Mouse (Mus musculus): ENCODE data around the gene Izumo4.

The Izumo4 gene

GRCm38 (mm10) chr10:80669737-80670485, 32.1 kb upstream of the Izumo4 start:
- DNase-seq (ENCODE audit: low spot score): no peak

GRCm38 (mm10) chr10:80670531-80670930, 31.5 kb upstream of the Izumo4 start:
- no peak for DNase-seq (ENCODE audit: low spot score)

- no peak for DNase-seq (ENCODE audit: low spot score)
Observed at GRCm38 (mm10) chr10:80671251-80671650, 30.7 kb upstream of the Izumo4 start.

GRCm38 (mm10) chr10:80671936-80672690, 29.9 kb upstream of the Izumo4 start:
- DNase-seq (ENCODE audit: low spot score): no peak

GRCm38 (mm10) chr10:80673690-80674089, 28.3 kb upstream of the Izumo4 start:
- DNase-seq (ENCODE audit: low spot score): no peak

GRCm38 (mm10) chr10:80674161-80674711, 27.7 kb upstream of the Izumo4 start:
- DNase-seq (ENCODE audit: low spot score): no peak

- no peak for DNase-seq (ENCODE audit: low spot score)
Observed at GRCm38 (mm10) chr10:80674851-80675404, 27.1 kb upstream of the Izumo4 start.

GRCm38 (mm10) chr10:80675405-80676197, 26.4 kb upstream of the Izumo4 start:
- DNase-seq (ENCODE audit: low spot score): no peak

GRCm38 (mm10) chr10:80676198-80676928, 25.6 kb upstream of the Izumo4 start:
- peak; percentile 99 for DNase-seq (ENCODE audit: low spot score)

GRCm38 (mm10) chr10:80677128-80677875, 24.7 kb upstream of the Izumo4 start:
- DNase-seq (ENCODE audit: low spot score): no peak

GRCm38 (mm10) chr10:80677942-80678436, 24.0 kb upstream of the Izumo4 start, which contains the start of gene Mknk2:
Mknk2 (minus strand) TSS chr10:80678112.
- DNase-seq (ENCODE audit: low spot score): peak; percentile 91

- no peak for DNase-seq (ENCODE audit: low spot score)
Observed at GRCm38 (mm10) chr10:80678601-80679377, 23.2 kb upstream of the Izumo4 start.

GRCm38 (mm10) chr10:80679556-80680259, 22.3 kb upstream of the Izumo4 start:
- no peak for DNase-seq (ENCODE audit: low spot score)

- no peak for DNase-seq (ENCODE audit: low spot score)
Observed at GRCm38 (mm10) chr10:80680260-80680696, 21.7 kb upstream of the Izumo4 start.

GRCm38 (mm10) chr10:80682003-80682402, 20.0 kb upstream of the Izumo4 start:
- DNase-seq (ENCODE audit: low spot score): no peak

GRCm38 (mm10) chr10:80683647-80684046, 18.3 kb upstream of the Izumo4 start:
- DNase-seq (ENCODE audit: low spot score): no peak

GRCm38 (mm10) chr10:80684214-80684613, 17.8 kb upstream of the Izumo4 start:
- DNase-seq (ENCODE audit: low spot score): peak; percentile 52

GRCm38 (mm10) chr10:80684984-80685383, 17.0 kb upstream of the Izumo4 start:
- no peak for DNase-seq (ENCODE audit: low spot score)

GRCm38 (mm10) chr10:80686617-80687016, 15.4 kb upstream of the Izumo4 start:
- DNase-seq (ENCODE audit: low spot score): no peak
